Mouse (Mus musculus): ENCODE measurements around the gene Ghdc. TPM values are rescaled to one million over a fixed set of nuclear protein-coding genes. Genes with fewer than 3 reads are reported as not detected.
A peak's percentile ranks its signal among the peaks of the same experiment; 100 is the strongest.

Gene Ghdc
- polyA plus RNA-seq (2015; fragmentation: Nextera tagmentation; extraction: Ambion mirVana) = 6.1 and 6.4 TPM in 2 replicates

- ATAC-seq (ENCODE audit: borderline replicate concordance, extremely low read depth, low FRiP score, low TSS enrichment) = peak; percentile 74; the same call in 1 of the 2 replicates
- Histone ChIP-seq H3K36me3 (no peaks in the 10 kb centered on the region), H3K9ac (peak within 1 kb of the TSS; percentile 66), H3K4me3 (peak within 1 kb of the TSS; percentile 72), H3K4me1 (peaks cover 6% of the 10 kb centered on the region), H3K9me3 (no peaks in the 10 kb centered on the region), H3K27me3 (no peaks in the 10 kb centered on the region), H3K4me2 (peak within 1 kb of the TSS; percentile 69), H3K27ac (peak within 1 kb of the TSS; percentile 61)
- WGBS = 15% methylated on average over 17 of the region's 17 CpGs
These were observed at the start of gene Ghdc for GRCm38 (mm10) chr11:100770646-100771408. Gene Ghdc, minus strand, starts transcription at chr11:100770957.

GRCm38 (mm10) chr11:100820047-100820446, 49.3 kb upstream of the Ghdc start:
- Histone ChIP-seq H3K4me3 (no peak overlapping the region), H3K9me3 (no peaks in the 10 kb centered on the region), H3K36me3 (no peaks in the 10 kb centered on the region), H3K4me1 (peaks cover 19% of the 10 kb centered on the region), H3K4me2 (no peak overlapping the region), H3K9ac (no peak overlapping the region), H3K27ac (no peak overlapping the region), H3K27me3 (no peaks in the 10 kb centered on the region)
- ATAC-seq (ENCODE audit: borderline replicate concordance, extremely low read depth, low FRiP score, low TSS enrichment) = no peak
- 84% methylated on average over 8 of the region's 8 CpGs for WGBS

- Histone ChIP-seq H3K36me3 (no peaks in the 10 kb centered on the region), H3K27ac (no peak overlapping the region), H3K27me3 (no peaks in the 10 kb centered on the region), H3K4me3 (no peak overlapping the region), H3K9ac (no peak overlapping the region), H3K4me2 (no peak overlapping the region), H3K9me3 (no peaks in the 10 kb centered on the region), H3K4me1 (peaks cover 21% of the 10 kb centered on the region)
- 71% methylated on average over 16 of the region's 16 CpGs for WGBS
- no peak for ATAC-seq (ENCODE audit: borderline replicate concordance, extremely low read depth, low FRiP score, low TSS enrichment)
These were observed 48.9 kb upstream of the Ghdc start for GRCm38 (mm10) chr11:100819626-100820025.

- Histone ChIP-seq H3K4me2 (no peak overlapping the region), H3K9me3 (no peaks in the 10 kb centered on the region), H3K36me3 (no peaks in the 10 kb centered on the region), H3K27me3 (no peaks in the 10 kb centered on the region), H3K9ac (no peak overlapping the region), H3K4me3 (no peak overlapping the region), H3K27ac (no peak overlapping the region), H3K4me1 (peaks cover 26% of the 10 kb centered on the region)
- WGBS = 80% methylated on average over 8 of the region's 8 CpGs
- ATAC-seq (ENCODE audit: borderline replicate concordance, extremely low read depth, low FRiP score, low TSS enrichment) = no peak
These were observed 48.3 kb upstream of the Ghdc start for GRCm38 (mm10) chr11:100819048-100819447.

GRCm38 (mm10) chr11:100818359-100819012, 47.7 kb upstream of the Ghdc start:
- Histone ChIP-seq H3K4me1 (peaks cover 26% of the 10 kb centered on the region), H3K9me3 (no peaks in the 10 kb centered on the region), H3K27me3 (no peaks in the 10 kb centered on the region), H3K9ac (no peak overlapping the region), H3K4me3 (no peak overlapping the region), H3K27ac (no peak overlapping the region), H3K4me2 (no peak overlapping the region), H3K36me3 (no peaks in the 10 kb centered on the region)
- no peak for ATAC-seq (ENCODE audit: borderline replicate concordance, extremely low read depth, low FRiP score, low TSS enrichment)
- 84% methylated on average over 15 of the region's 15 CpGs for WGBS

- H3K4me2 ChIP-seq = no peak overlapping the region
- H3K4me1 ChIP-seq = peaks cover 26% of the 10 kb centered on the region
- H3K27ac ChIP-seq = no peak overlapping the region
- H3K27me3 ChIP-seq = no peaks in the 10 kb centered on the region
- WGBS = 55% methylated on average over 9 of the region's 9 CpGs
- no peaks in the 10 kb centered on the region for H3K9me3 ChIP-seq
- no peak overlapping the region for H3K4me3 ChIP-seq
- no peak for ATAC-seq (ENCODE audit: borderline replicate concordance, extremely low read depth, low FRiP score, low TSS enrichment)
- no peak overlapping the region for H3K9ac ChIP-seq
- no peaks in the 10 kb centered on the region for H3K36me3 ChIP-seq
These were observed 46.6 kb upstream of the Ghdc start for GRCm38 (mm10) chr11:100817311-100817710.

GRCm38 (mm10) chr11:100816801-100817200, 46.0 kb upstream of the Ghdc start:
- no peak for ATAC-seq (ENCODE audit: borderline replicate concordance, extremely low read depth, low FRiP score, low TSS enrichment)

GRCm38 (mm10) chr11:100816342-100816741, 45.6 kb upstream of the Ghdc start:
- Histone ChIP-seq H3K27ac (no peak overlapping the region), H3K27me3 (no peaks in the 10 kb centered on the region), H3K4me2 (no peak overlapping the region), H3K4me1 (peaks cover 26% of the 10 kb centered on the region), H3K4me3 (no peak overlapping the region), H3K9me3 (no peaks in the 10 kb centered on the region), H3K9ac (no peak overlapping the region), H3K36me3 (no peaks in the 10 kb centered on the region)
- no peak for ATAC-seq (ENCODE audit: borderline replicate concordance, extremely low read depth, low FRiP score, low TSS enrichment)
- WGBS = 54% methylated on average over 3 of the region's 3 CpGs

More at GRCm38 (mm10) chr11:100816801-100817200, 46.0 kb upstream of the Ghdc start:
- H3K4me1 ChIP-seq = peaks cover 26% of the 10 kb centered on the region
- no peaks in the 10 kb centered on the region for H3K9me3 ChIP-seq
- no peaks in the 10 kb centered on the region for H3K27me3 ChIP-seq
- no peak overlapping the region for H3K4me2 ChIP-seq
- 26% methylated on average over 4 of the region's 4 CpGs for WGBS
- H3K9ac ChIP-seq = no peak overlapping the region
- no peak overlapping the region for H3K4me3 ChIP-seq
- no peaks in the 10 kb centered on the region for H3K36me3 ChIP-seq
- no peak overlapping the region for H3K27ac ChIP-seq

- 26% methylated on average over 13 of the region's 13 CpGs for WGBS
- H3K36me3 ChIP-seq = no peaks in the 10 kb centered on the region
- no peak overlapping the region for H3K9ac ChIP-seq
- no peaks in the 10 kb centered on the region for H3K27me3 ChIP-seq
- H3K4me2 ChIP-seq = peak overlapping the region; percentile 19; the same call in 1 of the 2 replicates
- H3K4me1 ChIP-seq = peaks cover 26% of the 10 kb centered on the region
- H3K4me3 ChIP-seq = no peak overlapping the region
- no peak overlapping the region for H3K27ac ChIP-seq
- no peaks in the 10 kb centered on the region for H3K9me3 ChIP-seq
- no peak; the same call in 1 of the 2 replicates for ATAC-seq (ENCODE audit: borderline replicate concordance, extremely low read depth, low FRiP score, low TSS enrichment)
These were observed 43.7 kb upstream of the Ghdc start for GRCm38 (mm10) chr11:100814498-100814897.

GRCm38 (mm10) chr11:100811132-100811531, 40.4 kb upstream of the Ghdc start:
- Histone ChIP-seq H3K4me2 (no peak overlapping the region), H3K36me3 (no peaks in the 10 kb centered on the region), H3K4me3 (no peak overlapping the region), H3K27me3 (no peaks in the 10 kb centered on the region), H3K9ac (no peak overlapping the region), H3K4me1 (peaks cover 10% of the 10 kb centered on the region), H3K27ac (no peak overlapping the region), H3K9me3 (no peaks in the 10 kb centered on the region)
- ATAC-seq (ENCODE audit: borderline replicate concordance, extremely low read depth, low FRiP score, low TSS enrichment) = no peak
- 92% methylated on average over 2 of the region's 2 CpGs for WGBS

- WGBS = 82% methylated on average over 9 of the region's 9 CpGs
- Histone ChIP-seq H3K27me3 (no peaks in the 10 kb centered on the region), H3K36me3 (no peaks in the 10 kb centered on the region), H3K4me1 (peaks cover 7% of the 10 kb centered on the region; the same call in 1 of the 2 replicates), H3K4me3 (no peak overlapping the region), H3K9ac (no peak overlapping the region), H3K27ac (no peak overlapping the region), H3K9me3 (no peaks in the 10 kb centered on the region), H3K4me2 (no peak overlapping the region)
- ATAC-seq (ENCODE audit: borderline replicate concordance, extremely low read depth, low FRiP score, low TSS enrichment) = no peak
These were observed 39.8 kb upstream of the Ghdc start for GRCm38 (mm10) chr11:100810516-100810915.
